Mouse (Mus musculus) midbrain, embryonic 13.5 days (tissue): ENCODE results near the gene Mrps36. TPM values are rescaled to one million over a fixed set of nuclear protein-coding genes. Genes with fewer than 3 reads are reported as not detected.
"Not testable (repeated sequence)": the region's sequence is repeated elsewhere in the genome, so short reads cannot be mapped to it uniquely, and the experiment has no call there.

Experiments used
- ATAC-seq: fragments of 200-750 bp; cut with Nextera tagmentation; 2 replicates; pipeline ENCODE4 v1.8.0; 2017; ENCODE audit warnings: mild to moderate bottlenecking, moderate TSS enrichment, moderate library complexity
- H3K27ac ChIP-seq: fragments of 300-500 bp; sonication (generic); 2 replicates; pipeline ENCODE4 v1.5.1; 2015; ENCODE audit warnings: inconsistent platforms, mild to moderate bottlenecking, moderate library complexity
- H3K27me3 ChIP-seq: fragments of 300-500 bp; sonication (generic); 2 replicates; pipeline ENCODE4 v1.6.1; 2015; ENCODE audit warnings: mild to moderate bottlenecking, inconsistent platforms
- H3K36me3 ChIP-seq: fragments of 300-500 bp; sonication (generic); 2 replicates; pipeline ENCODE4 v1.6.1; 2015; ENCODE audit warnings: mild to moderate bottlenecking, inconsistent platforms
- H3K4me1 ChIP-seq: fragments of 300-500 bp; sonication (generic); replicated peaks from 2 replicates; pipeline ENCODE4 v1.6.1; 2015; ENCODE audit warnings: inconsistent platforms
- H3K4me2 ChIP-seq: fragments of 300-500 bp; sonication (generic); replicated peaks from 2 replicates; pipeline ENCODE4 v1.6.1; 2015; ENCODE audit warnings: moderate library complexity, mild to moderate bottlenecking, inconsistent platforms
- H3K4me3 ChIP-seq: fragments of 300-500 bp; sonication (generic); replicated peaks from 2 replicates; pipeline ENCODE4 v1.5.1; 2015; ENCODE audit warnings: mild to moderate bottlenecking, inconsistent platforms
- H3K9ac ChIP-seq: fragments of 300-500 bp; sonication (generic); replicated peaks from 2 replicates; pipeline ENCODE4 v1.6.1; 2015; ENCODE audit warnings: mild to moderate bottlenecking, inconsistent platforms
- H3K9me3 ChIP-seq: fragments of 300-500 bp; sonication (generic); 2 replicates; pipeline ENCODE4 v1.6.1; 2016; ENCODE audit warnings: mild to moderate bottlenecking, inconsistent platforms
- WGBS: fragments of 180-500 bp; shearing (Covaris S2); methylation state at CpG from one replicate; pipeline ENCODE4 v1.1.7; 2015; 5-methylcytosine and 5-hydroxymethylcytosine counted together
- polyA plus RNA-seq: library from polyadenylated mRNA; unstranded; fragments of >200 nt; fragmentation: Nextera tagmentation; extraction: Ambion mirVana; gene quantifications from 2 replicates; pipeline ENCODE4 v1.2.1, GENCODE M21; 2015

Gene Mrps36
- polyA plus RNA-seq, 1 experiment from 2014 or later, result 122 TPM

- WGBS, result under 1% methylated on average over 19 of the region's 19 CpGs
- Histone ChIP-seq H3K36me3 (peaks cover 25% of the 10 kb centered on the region), H3K4me1 (peaks cover 23% of the 10 kb centered on the region), H3K9me3 (no peaks in the 10 kb centered on the region), H3K4me3 (peak within 1 kb of the TSS; percentile 93), H3K27ac (peak within 1 kb of the TSS; percentile 89), H3K4me2 (peak within 1 kb of the TSS; percentile 94), H3K27me3 (no peaks in the 10 kb centered on the region), H3K9ac (peak within 1 kb of the TSS; percentile 95)
- peak; percentile 100 for ATAC-seq
Measured at GRCm38 (mm10) chr13:100730861-100731176, 13.6 kb downstream of the Mrps36 start, which contains the start of gene Cdk7. Cdk7 (minus strand) TSS chr13:100730939.

- peak overlapping the region; percentile 89 for H3K27ac ChIP-seq
- no peaks in the 10 kb centered on the region for H3K9me3 ChIP-seq
- peaks cover 23% of the 10 kb centered on the region for H3K4me1 ChIP-seq
- H3K4me3 ChIP-seq, result peak overlapping the region; percentile 93
- H3K36me3 ChIP-seq, result peaks cover 24% of the 10 kb centered on the region
- peak overlapping the region; percentile 94 for H3K4me2 ChIP-seq
- 1% methylated on average over 30 of the region's 30 CpGs for WGBS
- H3K27me3 ChIP-seq, result no peaks in the 10 kb centered on the region
- ATAC-seq, result peak; percentile 94
- peak overlapping the region; percentile 95 for H3K9ac ChIP-seq
Measured at GRCm38 (mm10) chr13:100730153-100730860, 14.2 kb downstream of the Mrps36 start.

GRCm38 (mm10) chr13:100728530-100728929, 15.9 kb downstream of the Mrps36 start:
- H3K9me3 ChIP-seq, H3K27me3 ChIP-seq, ATAC-seq, H3K4me2 ChIP-seq, H3K4me3 ChIP-seq, H3K9ac ChIP-seq, H3K27ac ChIP-seq: not testable (repeated sequence)
- Histone ChIP-seq H3K36me3 (peaks cover 24% of the 10 kb centered on the region), H3K4me1 (peaks cover 27% of the 10 kb centered on the region)
- WGBS, result 94% methylated on average over 4 of the region's 4 CpGs

- Histone ChIP-seq H3K4me1 (peaks cover 27% of the 10 kb centered on the region), H3K4me2 (no peak overlapping the region), H3K9ac (no peak overlapping the region), H3K4me3 (no peak overlapping the region), H3K27ac (no peak overlapping the region), H3K9me3 (no peaks in the 10 kb centered on the region), H3K36me3 (peaks cover 24% of the 10 kb centered on the region), H3K27me3 (no peaks in the 10 kb centered on the region)
- 93% methylated on average over 5 of the region's 5 CpGs for whole genome bisulfite sequencing
- ATAC-seq, result no peak
Measured at GRCm38 (mm10) chr13:100728086-100728485, 16.4 kb downstream of the Mrps36 start.

GRCm38 (mm10) chr13:100725194-100725593, 19.3 kb downstream of the Mrps36 start:
- no peak for ATAC-seq
- Histone ChIP-seq H3K4me2 (no peak overlapping the region), H3K36me3 (peaks cover 42% of the 10 kb centered on the region), H3K9ac (no peak overlapping the region), H3K4me1 (peaks cover 27% of the 10 kb centered on the region), H3K27me3 (no peaks in the 10 kb centered on the region), H3K4me3 (no peak overlapping the region), H3K27ac (no peak overlapping the region), H3K9me3 (no peaks in the 10 kb centered on the region)
- 94% methylated on average over 10 of the region's 10 CpGs for WGBS

GRCm38 (mm10) chr13:100724051-100724754, 20.3 kb downstream of the Mrps36 start:
- H3K9ac ChIP-seq, result no peak overlapping the region
- H3K27ac ChIP-seq, result no peak overlapping the region
- ATAC-seq, result no peak

GRCm38 (mm10) chr13:100721656-100722055, 22.8 kb downstream of the Mrps36 start:
- H3K9me3 ChIP-seq, result no peaks in the 10 kb centered on the region
- 91% methylated on average over 5 of the region's 5 CpGs for WGBS
- no peak overlapping the region for H3K4me3 ChIP-seq
- H3K27me3 ChIP-seq, result no peaks in the 10 kb centered on the region
- H3K9ac ChIP-seq, result no peak overlapping the region
- ATAC-seq, result no peak
- H3K36me3 ChIP-seq, result peaks cover 49% of the 10 kb centered on the region
- no peak overlapping the region for H3K27ac ChIP-seq
- H3K4me2 ChIP-seq, result no peak overlapping the region
- H3K4me1 ChIP-seq, result 0 out of 2 replicates have a peak, but pooled peaks cover 5% of the 10 kb centered on the region

More at GRCm38 (mm10) chr13:100724051-100724754, 20.3 kb downstream of the Mrps36 start:
- no peaks in the 10 kb centered on the region for H3K27me3 ChIP-seq
- H3K9me3 ChIP-seq, result no peaks in the 10 kb centered on the region
- H3K4me1 ChIP-seq, result peaks cover 18% of the 10 kb centered on the region
- 83% methylated on average over 7 of the region's 7 CpGs for WGBS
- no peak overlapping the region for H3K4me3 ChIP-seq
- peaks cover 47% of the 10 kb centered on the region for H3K36me3 ChIP-seq
- no peak overlapping the region for H3K4me2 ChIP-seq

GRCm38 (mm10) chr13:100715467-100715866, 29.0 kb downstream of the Mrps36 start:
- Histone ChIP-seq H3K27me3 (no peaks in the 10 kb centered on the region), H3K9ac (no peak overlapping the region), H3K27ac (no peak overlapping the region), H3K4me2 (no peak overlapping the region), H3K4me1 (no peaks in the 10 kb centered on the region), H3K9me3 (no peaks in the 10 kb centered on the region), H3K4me3 (no peak overlapping the region), H3K36me3 (peaks cover 80% of the 10 kb centered on the region)
- no peak for ATAC-seq
- WGBS, result 91% methylated on average over 6 of the region's 6 CpGs

- H3K27ac ChIP-seq, result no peak overlapping the region
- no peaks in the 10 kb centered on the region for H3K9me3 ChIP-seq
- ATAC-seq, result no peak
- no peak overlapping the region for H3K4me2 ChIP-seq
- H3K4me3 ChIP-seq, result no peak overlapping the region
- peaks cover 88% of the 10 kb centered on the region for H3K36me3 ChIP-seq
- WGBS, result 93% methylated on average over 7 of the region's 7 CpGs
- no peaks in the 10 kb centered on the region for H3K4me1 ChIP-seq
- no peaks in the 10 kb centered on the region for H3K27me3 ChIP-seq
- H3K9ac ChIP-seq, result no peak overlapping the region
Measured at GRCm38 (mm10) chr13:100706206-100706605, 38.3 kb downstream of the Mrps36 start.

GRCm38 (mm10) chr13:100703468-100703867, 41.0 kb downstream of the Mrps36 start:
- ATAC-seq, result no peak
- Histone ChIP-seq H3K9me3 (no peaks in the 10 kb centered on the region), H3K4me2 (no peak overlapping the region), H3K4me3 (no peak overlapping the region), H3K36me3 (peaks cover 81% of the 10 kb centered on the region), H3K4me1 (no peaks in the 10 kb centered on the region), H3K27me3 (no peaks in the 10 kb centered on the region), H3K9ac (no peak overlapping the region), H3K27ac (no peak overlapping the region)
- 97% methylated on average over 2 of the region's 2 CpGs for WGBS

- WGBS, result 97% methylated on average over 10 of the region's 10 CpGs
- no peak overlapping the region for H3K27ac ChIP-seq
- H3K9me3 ChIP-seq, result no peaks in the 10 kb centered on the region
- no peak overlapping the region for H3K4me3 ChIP-seq
- H3K9ac ChIP-seq, result no peak overlapping the region
- no peak for ATAC-seq
- no peaks in the 10 kb centered on the region for H3K27me3 ChIP-seq
- H3K4me1 ChIP-seq, result no peaks in the 10 kb centered on the region
- peaks cover 64% of the 10 kb centered on the region for H3K36me3 ChIP-seq
- no peak overlapping the region for H3K4me2 ChIP-seq
Measured at GRCm38 (mm10) chr13:100698866-100699265, 45.6 kb downstream of the Mrps36 start.

GRCm38 (mm10) chr13:100697541-100697940, 46.9 kb downstream of the Mrps36 start:
- H3K27me3 ChIP-seq, result no peaks in the 10 kb centered on the region
- H3K4me3 ChIP-seq, result no peak overlapping the region
- ATAC-seq, result no peak
- 98% methylated on average over 3 of the region's 3 CpGs for WGBS
- H3K4me1 ChIP-seq, result no peaks in the 10 kb centered on the region
- no peak overlapping the region for H3K27ac ChIP-seq
- H3K4me2 ChIP-seq, result no peak overlapping the region
- H3K36me3 ChIP-seq, result peaks cover 52% of the 10 kb centered on the region
- no peaks in the 10 kb centered on the region for H3K9me3 ChIP-seq
- no peak overlapping the region for H3K9ac ChIP-seq
